Mouse (Mus musculus): ENCODE results near the gene Tmem43.

DNA sequence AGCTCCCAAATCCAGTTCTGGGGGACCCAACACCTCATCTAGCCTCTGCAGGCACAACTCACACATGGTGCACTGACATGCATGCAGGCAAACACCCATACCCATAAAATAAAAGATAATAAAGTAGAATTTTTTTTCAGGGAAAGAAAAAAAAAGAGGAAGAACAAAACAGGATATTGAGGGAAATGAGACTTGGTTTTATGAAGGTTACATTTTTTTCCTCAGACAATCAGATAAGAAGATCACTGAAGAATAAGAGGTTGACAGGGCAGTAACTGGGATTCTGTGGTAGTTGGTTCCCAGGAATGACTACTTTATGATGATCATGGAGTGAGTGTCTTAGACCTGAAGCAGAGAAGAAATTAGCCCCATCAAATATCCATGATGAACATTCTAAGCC, 40.6 kb downstream of the Tmem43 start:
- TF ChIP-seq CTCF (conservative IDR thresholded peaks at IDR 0.05; ENCODE audit: insufficient read depth, insufficient read length, low read depth, low read length) (no peak), POLR2A (IDR thresholded peaks at IDR 0.05; ENCODE audit: low read depth, low read length) (no peak)
